Mouse (Mus musculus): ENCODE measurements around the gene Lrrc32. TPM values are rescaled to one million over a fixed set of nuclear protein-coding genes. Genes with fewer than 3 reads are reported as not detected.

The Lrrc32 gene
- total RNA-seq (2023), result 3.0 TPM

GRCm38 (mm10) chr7:98489131-98489530 lies at the start of gene Lrrc32:
Gene Lrrc32 (plus strand): TSS chr7:98489283.

GRCm38 (mm10) chr7:98439956-98440466 lies 49.1 kb upstream of the Lrrc32 start, which contains the start of gene Gucy2d:
Gene Gucy2d (plus strand): TSS chr7:98440416.

Other genes starting within 250 kb of the Lrrc32 start
- gene Acer3, start 168.1 kb upstream of the Lrrc32 start, total RNA-seq (2023), result 6.9 TPM
- gene Tsku, start 128.0 kb upstream of the Lrrc32 start, total RNA-seq (2023), result not detected
- gene Gucy2d, start 48.9 kb upstream of the Lrrc32 start, total RNA-seq (2023), result not detected
- gene Emsy, start 167.5 kb downstream of the Lrrc32 start, total RNA-seq (2023), result 97.0 TPM
- gene Thap12, start 213.8 kb downstream of the Lrrc32 start, total RNA-seq (2023), result 61.7 TPM

All from CD4-positive naive resting alpha-beta T cell, adult 57 days (primary cell).